Mouse (Mus musculus) cerebellum, postnatal 36 days (tissue): ENCODE results near the gene Akr1c13.

Source experiments
- DNase-seq, 2 experiments: peaks; one replicate each; pipeline ENCODE4 v3.0.0; 2021 to 2022; ENCODE audit warnings: mixed read lengths in 2 of 2

The Akr1c13 gene

GRCm38 (mm10) chr13:4244861-4245559, 54.1 kb downstream of the Akr1c13 start:
- no peak for DNase-seq

GRCm38 (mm10) chr13:4249347-4249746, 58.4 kb downstream of the Akr1c13 start:
- DNase-seq: no peak
